Mouse (Mus musculus) stomach, postnatal 0 days (tissue): ENCODE measurements around the gene Gpn2.
A peak's percentile ranks its signal among the peaks of the same experiment; 100 is the strongest.

Experiments used
- CTCF ChIP-seq: IDR thresholded peaks from 2 replicates; pipeline ENCODE4 v1.5.1; 2016; ENCODE audit warnings: antibody characterized with exemption, low read depth, mild to moderate bottlenecking, moderate library complexity
- EP300 ChIP-seq: optimal IDR thresholded peaks from 2 replicates; pipeline ENCODE3; 2016; ENCODE audit warnings: antibody characterized with exemption

DNA sequence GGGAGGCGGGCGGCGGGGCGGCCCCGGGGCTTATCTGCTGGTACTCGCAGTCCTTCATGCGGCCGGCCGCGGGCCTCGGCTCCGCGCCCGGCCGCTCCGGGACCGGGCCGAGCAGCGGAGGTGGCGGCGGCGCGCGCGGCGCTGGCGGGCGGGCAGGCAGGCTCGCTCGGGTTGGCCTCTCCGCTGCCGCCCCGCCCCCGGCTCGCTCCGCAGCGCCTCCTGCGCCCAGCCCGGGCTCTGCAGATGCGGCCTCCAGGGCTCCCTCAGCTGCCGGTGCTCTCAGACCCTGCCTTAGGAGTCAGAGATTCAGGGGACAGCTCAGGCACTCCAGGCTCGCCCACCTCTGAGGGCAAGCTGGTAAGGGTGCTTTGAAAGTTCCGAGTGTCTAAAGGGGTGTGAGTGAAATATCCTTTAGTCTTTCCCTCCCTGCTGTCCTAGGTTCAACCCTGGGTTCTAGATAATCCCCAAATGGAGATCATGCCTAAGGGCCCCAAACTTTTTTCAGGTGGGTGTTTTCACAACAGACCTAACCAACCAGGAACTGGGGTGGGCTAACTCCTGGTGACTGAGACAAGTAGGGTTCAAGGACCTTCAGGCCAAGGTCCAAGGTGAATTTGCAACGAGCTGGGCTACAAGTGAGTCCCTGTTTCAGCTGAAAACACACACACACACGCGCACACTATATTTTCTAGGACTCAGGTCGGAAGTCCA lies 49.3 kb downstream of the Gpn2 start:
- TF ChIP-seq EP300 = no peak
- peak; percentile 79 for TF ChIP-seq CTCF
